Mouse (Mus musculus) bone marrow macrophage, adult 2 months (primary cell): ENCODE measurements around the gene Nek7. TPM values are rescaled to one million over a fixed set of nuclear protein-coding genes. Genes with fewer than 3 reads are reported as not detected.
A peak's percentile ranks its signal among the peaks of the same experiment; 100 is the strongest.

ENCODE experiments used
- H3K27ac ChIP-seq: 2 replicates; pipeline ENCODE4 v1.5.1; 2012; ENCODE audit warnings: low read depth, low read length; ENCODE audit not compliant: insufficient read depth
- H3K4me1 ChIP-seq: 2 replicates; pipeline ENCODE4 v1.6.1; 2012; ENCODE audit warnings: low read length; ENCODE audit not compliant: control insufficient read depth, insufficient read depth
- H3K4me3 ChIP-seq: 2 replicates; pipeline ENCODE4 v1.5.1; 2012; ENCODE audit warnings: mild to moderate bottlenecking, low read length, moderate library complexity; ENCODE audit not compliant: insufficient read depth
- CTCF ChIP-seq: IDR thresholded peaks from 2 replicates; pipeline ENCODE4 v1.5.1; 2012; ENCODE audit warnings: low read depth, mild to moderate bottlenecking, low read length, moderate library complexity
- POLR2A ChIP-seq: IDR thresholded peaks from 2 replicates; pipeline ENCODE4 v1.6.1; 2012; ENCODE audit warnings: mild to moderate bottlenecking, low read depth, low read length, borderline replicate concordance
- polyA plus RNA-seq: library from polyadenylated mRNA; stranded (reverse); fragments of >200 nt; gene quantifications from 2 replicates; pipeline ENCODE4 v1.2.4, GENCODE M21; 2012; ENCODE audit not compliant: missing spikeins, insufficient read depth, insufficient read length

Gene Nek7
- polyA plus RNA-seq, 1 experiment = 78.1 TPM

- no peak overlapping the region for H3K4me3 ChIP-seq
- no peak overlapping the region for H3K27ac ChIP-seq
- TF ChIP-seq POLR2A (no peak), CTCF (no peak)
- H3K4me1 ChIP-seq = peaks cover 27% of the 10 kb centered on the region
These were observed 10.8 kb downstream of the Nek7 start for GRCm38 (mm10) chr1:138609176-138609575.

GRCm38 (mm10) chr1:138608336-138608735 is 11.6 kb downstream of the Nek7 start:
- H3K27ac ChIP-seq = no peak overlapping the region
- TF ChIP-seq POLR2A (no peak), CTCF (0 out of 2 replicates have a peak, but pooled peaks have one; percentile 22)
- peaks cover 26% of the 10 kb centered on the region for H3K4me1 ChIP-seq
- H3K4me3 ChIP-seq = no peak overlapping the region

- H3K27ac ChIP-seq = no peak overlapping the region
- TF ChIP-seq POLR2A (no peak), CTCF (no peak)
- H3K4me3 ChIP-seq = no peak overlapping the region
These were observed 12.1 kb downstream of the Nek7 start for GRCm38 (mm10) chr1:138607862-138608261.

GRCm38 (mm10) chr1:138606771-138607170 is 13.2 kb downstream of the Nek7 start:
- no peak overlapping the region for H3K4me3 ChIP-seq
- TF ChIP-seq POLR2A = no peak
- TF ChIP-seq CTCF = no peak
- peaks cover 17% of the 10 kb centered on the region for H3K4me1 ChIP-seq
- H3K27ac ChIP-seq = no peak overlapping the region

More at GRCm38 (mm10) chr1:138607862-138608261, 12.1 kb downstream of the Nek7 start:
- peaks cover 21% of the 10 kb centered on the region for H3K4me1 ChIP-seq

GRCm38 (mm10) chr1:138604736-138605135 is 15.2 kb downstream of the Nek7 start:
- H3K4me1 ChIP-seq = peaks cover 14% of the 10 kb centered on the region
- TF ChIP-seq POLR2A = no peak
- TF ChIP-seq CTCF = no peak
- H3K4me3 ChIP-seq = no peak overlapping the region
- no peak overlapping the region for H3K27ac ChIP-seq

GRCm38 (mm10) chr1:138603974-138604373 is 16.0 kb downstream of the Nek7 start:
- no peak for TF ChIP-seq CTCF
- TF ChIP-seq POLR2A = no peak
- Histone ChIP-seq H3K27ac (no peak overlapping the region), H3K4me3 (no peak overlapping the region), H3K4me1 (peaks cover 16% of the 10 kb centered on the region)

GRCm38 (mm10) chr1:138598087-138598486 is 21.9 kb downstream of the Nek7 start:
- Histone ChIP-seq H3K27ac (no peak overlapping the region), H3K4me3 (no peak overlapping the region), H3K4me1 (peaks cover 30% of the 10 kb centered on the region)
- TF ChIP-seq CTCF (no peak), POLR2A (no peak)

- Histone ChIP-seq H3K4me3 (no peak overlapping the region), H3K4me1 (peaks cover 34% of the 10 kb centered on the region), H3K27ac (peak overlapping the region; percentile 44)
- TF ChIP-seq CTCF (no peak), POLR2A (no peak)
These were observed 23.7 kb downstream of the Nek7 start for GRCm38 (mm10) chr1:138596127-138596706.

- Histone ChIP-seq H3K4me1 (peaks cover 34% of the 10 kb centered on the region), H3K27ac (peak overlapping the region; percentile 13), H3K4me3 (no peak overlapping the region)
- TF ChIP-seq POLR2A (no peak), CTCF (no peak)
These were observed 25.0 kb downstream of the Nek7 start for GRCm38 (mm10) chr1:138594910-138595309.

GRCm38 (mm10) chr1:138593922-138594321 is 26.0 kb downstream of the Nek7 start:
- TF ChIP-seq CTCF (no peak), POLR2A (no peak)
- no peak overlapping the region for H3K27ac ChIP-seq
- no peak overlapping the region for H3K4me3 ChIP-seq
- H3K4me1 ChIP-seq = peaks cover 32% of the 10 kb centered on the region

GRCm38 (mm10) chr1:138592466-138592865 is 27.5 kb downstream of the Nek7 start:
- Histone ChIP-seq H3K4me1 (peaks cover 26% of the 10 kb centered on the region), H3K27ac (no peak overlapping the region), H3K4me3 (no peak overlapping the region)
- TF ChIP-seq POLR2A (no peak), CTCF (no peak)
